Mouse (Mus musculus) embryonic facial prominence, embryonic 10.5 days (tissue): ENCODE measurements around the gene Ntf5. TPM values are rescaled to one million over a fixed set of nuclear protein-coding genes. Genes with fewer than 3 reads are reported as not detected.

Source experiments
- DNase-seq: peaks from one replicate; pipeline ENCODE4 v3.0.0-alpha.2; 2017; ENCODE audit warnings: low spot score
- H3K27ac ChIP-seq: fragments of 300-500 bp; sonication (generic); replicated peaks from 2 replicates; pipeline ENCODE4 v1.5.1; 2016; ENCODE audit warnings: mild to moderate bottlenecking
- H3K27me3 ChIP-seq: fragments of 300-500 bp; sonication (generic); replicated peaks from 2 replicates; pipeline ENCODE4 v1.6.1; 2016; ENCODE audit warnings: low read depth, mild to moderate bottlenecking; ENCODE audit not compliant: poor library complexity, severe bottlenecking
- H3K36me3 ChIP-seq: fragments of 300-500 bp; sonication (generic); replicated peaks from 2 replicates; pipeline ENCODE4 v1.6.1; 2016; ENCODE audit warnings: mild to moderate bottlenecking, moderate library complexity
- H3K4me1 ChIP-seq: fragments of 300-500 bp; sonication (generic); 2 replicates; pipeline ENCODE4 v1.6.1; 2016
- H3K4me3 ChIP-seq: fragments of 300-500 bp; sonication (generic); 2 replicates; pipeline ENCODE4 v1.5.1; 2016; ENCODE audit warnings: mild to moderate bottlenecking, moderate library complexity
- H3K9me3 ChIP-seq: fragments of 300-500 bp; sonication (generic); 2 replicates; pipeline ENCODE4 v1.6.1; 2016; ENCODE audit warnings: mild to moderate bottlenecking
- WGBS: fragments of 180-500 bp; shearing (Covaris S2); methylation state at CpG from one replicate; pipeline ENCODE4 v1.1.7; 2016; 5-methylcytosine and 5-hydroxymethylcytosine counted together
- polyA plus RNA-seq: library from polyadenylated mRNA; unstranded; fragments of >200 nt; fragmentation: Nextera tagmentation; extraction: Ambion mirVana; gene quantifications from 2 replicates; pipeline ENCODE4 v1.2.1, GENCODE M21; 2016

The Ntf5 gene
- polyA plus RNA-seq, result 2.8 TPM in 2 replicates

DNA sequence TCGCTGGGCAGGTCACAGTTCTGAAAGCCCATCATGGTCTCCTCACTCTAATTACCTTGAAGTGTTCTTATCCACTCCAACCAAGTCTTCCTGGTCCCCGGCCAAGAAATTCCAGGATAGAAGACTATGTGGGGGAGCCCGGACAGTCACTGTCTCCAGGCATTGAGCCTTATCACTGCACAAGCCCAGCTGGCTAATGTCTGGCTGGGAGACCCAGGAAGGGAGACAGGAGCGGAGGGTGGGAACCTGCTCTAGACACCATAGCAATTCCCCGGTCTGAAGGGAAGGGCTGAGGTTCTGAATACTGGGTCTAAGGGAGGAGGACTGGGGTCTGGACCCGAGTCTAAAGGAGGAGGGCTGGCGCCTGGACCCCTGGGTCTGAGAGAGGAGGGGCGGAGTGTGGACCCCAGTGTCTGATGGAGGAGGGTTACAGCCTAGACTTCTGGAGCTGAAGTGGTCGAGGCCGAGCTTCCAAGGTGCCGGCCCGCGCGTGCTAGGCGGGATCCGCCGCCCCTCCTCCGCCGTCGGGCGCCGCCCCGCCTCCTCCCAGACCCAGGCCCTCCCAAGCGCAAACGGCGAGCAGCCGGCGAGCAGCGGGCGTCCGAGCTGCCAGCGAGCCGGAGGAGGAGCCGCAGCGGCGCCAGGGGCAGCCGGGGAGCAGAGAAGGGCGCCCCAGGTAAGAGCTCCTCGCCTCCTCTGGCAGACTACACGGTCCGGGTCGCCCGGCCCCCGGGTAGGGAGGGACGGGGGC is at the start of gene Ntf5:
Ntf5 (plus strand) TSS at position 583 of the 751 bp plus-strand sequence.
- Histone ChIP-seq H3K4me3 (peak within 1 kb of the TSS; percentile 70), H3K4me1 (peaks cover 38% of the 10 kb centered on the region), H3K27me3 (peaks cover 100% of the 10 kb centered on the region), H3K36me3 (no peaks in the 10 kb centered on the region), H3K9me3 (no peaks in the 10 kb centered on the region), H3K27ac (peak within 1 kb of the TSS; percentile 77)
- WGBS, result 4% methylated on average over 45 of the region's 45 CpGs
- peak; percentile 77 for DNase-seq

DNA sequence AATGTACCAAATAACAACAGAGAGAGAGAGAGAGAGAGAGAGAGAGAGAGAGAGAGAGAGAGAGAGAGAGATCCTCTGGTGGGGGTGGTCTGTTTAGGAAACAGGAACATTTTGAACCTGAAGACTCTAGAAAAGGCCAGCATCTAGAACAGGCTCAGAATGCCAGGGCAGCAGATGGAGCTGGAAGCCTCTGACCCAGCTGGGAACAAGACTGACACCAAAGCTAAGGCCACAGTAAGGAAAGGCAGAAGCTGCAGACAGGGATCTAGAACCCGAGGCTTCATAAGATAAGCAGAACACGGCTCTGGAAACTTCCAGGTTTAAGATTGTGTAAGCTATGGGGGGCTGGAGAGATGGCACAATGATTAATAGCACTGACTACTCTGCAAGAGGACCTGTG is 49.5 kb upstream of the Ntf5 start:
- WGBS, result 84% methylated on average over 2 of the region's 2 CpGs
- H3K36me3 ChIP-seq, result no peaks in the 10 kb centered on the region
- H3K27ac ChIP-seq, result no peak overlapping the region
- H3K4me1 ChIP-seq, result peaks cover 41% of the 10 kb centered on the region
- H3K9me3 ChIP-seq, result no peaks in the 10 kb centered on the region
- H3K27me3 ChIP-seq, result peaks cover 86% of the 10 kb centered on the region
- DNase-seq, result no peak
- no peak overlapping the region for H3K4me3 ChIP-seq

DNA sequence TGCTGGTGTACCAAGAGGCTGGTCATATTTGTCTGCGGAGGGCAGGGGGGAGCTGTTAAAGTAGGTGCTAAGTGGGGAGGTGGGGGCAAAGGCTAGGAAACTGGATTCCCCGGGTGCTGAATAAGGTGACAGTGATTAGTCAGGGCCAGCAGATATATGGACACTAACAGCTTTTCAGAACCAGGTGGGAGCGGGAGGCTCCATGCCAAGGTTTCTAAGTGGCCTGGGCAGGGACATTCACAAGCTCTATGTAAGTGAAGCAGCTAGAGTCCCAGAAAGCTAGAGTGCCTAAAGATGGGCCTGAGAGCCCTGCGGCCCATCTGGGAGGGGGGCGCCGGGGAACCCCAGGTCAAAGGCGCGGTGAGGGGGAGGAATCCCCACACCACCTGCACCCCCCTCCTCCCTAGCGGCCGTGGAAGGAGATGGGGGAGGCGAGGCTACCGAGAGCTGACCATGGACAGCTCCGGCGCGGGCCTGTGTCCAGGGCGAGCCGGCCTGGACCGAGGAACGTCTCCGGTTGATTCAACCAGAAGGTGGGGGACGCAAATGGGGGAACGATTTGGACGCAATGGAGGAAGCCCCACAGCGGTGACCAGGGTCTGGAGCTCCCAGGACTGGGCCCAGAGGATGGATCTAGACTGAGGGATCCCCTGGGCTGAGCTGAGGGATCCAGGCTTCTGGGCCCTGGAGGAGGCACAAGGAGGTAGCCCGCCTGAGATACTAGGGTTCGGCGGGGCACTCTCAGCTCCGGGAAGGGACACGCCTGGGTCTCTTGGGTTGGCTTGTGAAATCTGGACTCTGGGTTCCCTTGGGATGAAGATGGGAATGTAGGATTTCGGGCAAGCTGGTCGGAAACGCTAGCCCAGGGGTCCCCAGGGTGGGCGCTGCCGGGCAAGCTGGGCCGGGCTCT is 47.5 kb upstream of the Ntf5 start:
- H3K4me3 ChIP-seq, result peak overlapping the region; percentile 70

DNA sequence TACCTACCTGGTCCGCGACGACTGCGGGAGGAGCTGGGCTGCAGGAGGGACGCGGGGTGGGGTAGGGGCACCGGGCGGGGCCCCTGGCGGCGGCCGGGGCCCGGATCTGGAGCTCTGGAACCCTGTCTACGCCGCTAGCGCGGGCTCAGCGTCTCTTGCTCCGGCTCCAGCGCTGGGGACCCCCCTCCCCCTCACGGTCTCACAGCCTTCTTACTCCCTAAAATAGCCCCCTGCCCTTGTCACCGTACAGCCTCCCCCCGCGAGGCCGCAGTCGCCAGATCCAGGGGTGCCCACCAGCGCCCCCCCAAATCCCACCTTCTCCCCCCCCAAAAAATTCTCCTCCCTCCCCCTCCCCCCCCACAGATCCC is 46.9 kb upstream of the Ntf5 start, which contains the start of gene Ppfia3:
Ppfia3 (minus strand) TSS at position 368 of the 368 bp plus-strand sequence.
- under 1% methylated on average over 26 of the region's 26 CpGs for WGBS
- H3K27ac ChIP-seq, result peak within 1 kb of the TSS; percentile 81
- no peak for DNase-seq
- H3K4me3 ChIP-seq, result peak within 1 kb of the TSS; percentile 70
- peaks cover 83% of the 10 kb centered on the region for H3K27me3 ChIP-seq
- H3K36me3 ChIP-seq, result peaks cover 3% of the 10 kb centered on the region
- no peaks in the 10 kb centered on the region for H3K9me3 ChIP-seq
- peaks cover 58% of the 10 kb centered on the region for H3K4me1 ChIP-seq

More for the DNA sequence above, 47.5 kb upstream of the Ntf5 start:
- no peaks in the 10 kb centered on the region for H3K36me3 ChIP-seq
- 3% methylated on average over 35 of the region's 35 CpGs for WGBS
- H3K27me3 ChIP-seq, result peaks cover 89% of the 10 kb centered on the region
- DNase-seq, result peak; percentile 72
- peaks cover 56% of the 10 kb centered on the region for H3K4me1 ChIP-seq
- peak overlapping the region; percentile 81 for H3K27ac ChIP-seq
- no peaks in the 10 kb centered on the region for H3K9me3 ChIP-seq

DNA sequence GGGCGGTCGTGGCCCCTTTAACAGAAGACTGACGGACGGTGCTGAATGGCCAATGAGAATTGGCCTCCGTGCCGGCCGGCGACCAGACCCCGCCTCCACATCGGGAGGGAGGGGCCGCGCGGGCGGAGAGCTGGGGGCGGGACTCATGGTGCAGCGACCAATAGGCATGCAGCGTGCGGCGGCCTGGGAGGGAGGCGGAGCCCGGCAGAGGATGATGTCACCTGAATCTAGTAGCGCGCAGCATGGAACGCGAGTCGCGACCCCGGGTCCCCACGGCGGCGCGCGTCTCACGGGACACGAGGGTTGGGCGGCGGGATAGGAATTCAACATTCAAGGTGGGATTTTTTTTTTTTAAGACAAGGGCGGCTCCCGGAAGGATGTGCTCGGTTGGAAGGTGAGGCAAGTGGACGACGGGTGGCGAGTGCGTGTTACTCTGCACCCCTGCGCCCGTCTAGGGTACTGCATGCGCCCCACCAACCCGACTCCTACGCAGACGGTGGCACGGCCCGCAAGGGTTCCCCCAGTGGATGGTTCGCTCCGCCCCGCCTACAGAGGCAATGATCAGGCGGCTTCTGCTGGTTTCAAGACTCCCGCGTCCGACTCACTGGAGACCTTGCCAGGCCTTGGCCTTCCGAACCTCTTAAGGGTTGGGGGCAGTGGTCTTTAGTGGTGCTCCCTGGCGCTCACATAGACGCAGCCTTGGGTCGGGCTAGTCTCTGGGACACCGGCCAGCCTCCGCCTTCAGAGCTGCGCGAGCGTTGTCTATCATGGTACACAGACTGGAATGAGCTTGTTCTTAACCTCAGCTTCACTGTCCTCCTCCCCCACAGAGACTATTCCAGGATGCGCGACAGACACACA is 46.2 kb upstream of the Ntf5 start:
- DNase-seq, result peak; percentile 99
- peaks cover 9% of the 10 kb centered on the region for H3K36me3 ChIP-seq
- peaks cover 77% of the 10 kb centered on the region for H3K27me3 ChIP-seq
- H3K4me1 ChIP-seq, result peaks cover 53% of the 10 kb centered on the region
- WGBS, result under 1% methylated on average over 70 of the region's 70 CpGs
- peak overlapping the region; percentile 70 for H3K4me3 ChIP-seq
- H3K9me3 ChIP-seq, result no peaks in the 10 kb centered on the region
- peak overlapping the region; percentile 81 for H3K27ac ChIP-seq

DNA sequence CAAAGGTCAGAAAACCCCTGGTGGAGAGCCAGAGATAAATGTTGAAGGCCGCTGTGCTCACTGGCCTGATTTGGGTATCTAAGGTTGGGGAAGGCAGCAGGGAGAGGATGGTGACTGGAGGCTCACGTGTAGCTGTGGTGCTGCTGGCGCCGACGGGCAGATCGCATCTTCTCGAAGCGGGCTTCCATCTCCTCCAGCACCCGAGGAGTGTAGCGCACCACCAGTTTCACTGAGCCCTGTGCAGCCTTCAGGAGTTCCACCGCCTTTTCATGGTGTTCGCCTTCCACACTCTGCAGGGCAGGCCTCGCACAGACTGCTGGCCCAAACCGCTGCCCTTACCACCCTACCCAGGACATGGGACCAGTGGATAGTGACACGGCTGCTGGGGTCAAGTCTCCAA is 45.3 kb upstream of the Ntf5 start:
- DNase-seq, result no peak
- Histone ChIP-seq H3K27ac (no peak overlapping the region), H3K4me3 (peak overlapping the region; percentile 70), H3K4me1 (peaks cover 46% of the 10 kb centered on the region), H3K27me3 (peaks cover 67% of the 10 kb centered on the region), H3K36me3 (peaks cover 19% of the 10 kb centered on the region), H3K9me3 (no peaks in the 10 kb centered on the region)
- 77% methylated on average over 15 of the region's 15 CpGs for WGBS

DNA sequence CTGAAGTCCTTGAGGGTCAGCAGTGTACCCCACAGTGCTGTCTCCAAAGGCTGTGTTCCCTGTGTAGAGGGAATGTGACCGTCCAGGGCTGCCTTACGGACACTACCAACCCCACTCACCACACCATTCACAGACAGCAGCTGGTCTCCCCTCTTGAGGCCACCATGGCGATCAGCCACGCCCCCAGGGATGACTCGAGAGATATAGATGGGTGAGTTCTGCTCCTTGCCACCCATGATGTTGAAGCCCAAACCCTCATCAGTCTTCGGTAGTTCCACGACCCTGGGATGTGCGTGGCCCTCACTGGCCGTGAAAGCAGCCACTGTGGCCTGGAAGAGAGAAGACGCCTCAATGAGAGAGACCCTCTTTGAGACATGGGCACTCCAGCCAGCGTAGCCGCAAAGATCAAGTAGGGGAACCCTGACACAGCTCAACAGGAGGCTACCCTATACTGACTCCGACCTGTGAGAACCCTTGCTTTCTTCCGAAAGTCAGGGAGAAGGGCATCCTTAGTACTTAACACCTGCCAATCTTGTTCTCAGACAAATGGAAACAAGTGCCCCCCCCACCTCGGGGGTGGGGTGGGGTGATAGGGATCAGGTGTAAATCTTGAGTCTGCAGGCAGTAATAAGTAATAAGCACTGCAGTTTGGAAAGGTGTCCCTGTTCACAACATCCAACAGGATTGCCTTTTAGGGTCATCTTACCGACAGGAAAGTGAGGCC is 44.3 kb upstream of the Ntf5 start:
- peaks cover 46% of the 10 kb centered on the region for H3K4me1 ChIP-seq
- H3K27me3 ChIP-seq, result peaks cover 57% of the 10 kb centered on the region

DNA sequence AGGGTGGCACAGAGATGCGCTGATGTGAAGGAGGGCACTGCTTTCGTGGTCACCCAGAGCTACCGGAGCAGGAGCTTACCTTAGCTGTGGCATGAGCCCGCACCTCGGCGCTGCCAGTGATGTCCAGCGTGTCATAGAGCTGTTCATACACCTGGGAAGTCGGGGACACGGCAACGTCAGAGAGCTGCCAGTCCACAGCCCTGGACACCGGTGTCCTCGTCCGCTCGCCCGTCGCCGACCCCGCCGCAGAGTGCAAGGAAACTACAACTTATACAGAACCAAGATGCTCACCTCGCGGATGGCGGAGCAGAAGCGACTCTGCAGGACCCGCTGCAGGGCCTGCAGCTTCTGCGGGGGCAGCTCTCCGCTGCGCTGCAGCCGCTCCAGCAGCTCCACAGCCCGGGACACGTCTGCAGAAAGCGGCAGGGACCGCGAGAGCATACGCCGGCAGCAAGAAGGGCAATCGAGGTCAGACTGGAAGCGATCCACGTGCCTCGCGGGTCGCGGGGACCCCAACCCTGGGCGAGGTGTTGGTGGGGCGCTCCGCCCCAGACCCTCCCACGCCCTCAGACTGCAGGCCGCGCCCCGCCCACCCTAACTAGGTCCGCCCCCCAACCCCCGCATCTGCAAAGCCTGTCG is 43.5 kb upstream of the Ntf5 start:
- DNase-seq, result peak; percentile 37
- H3K27ac ChIP-seq, result peak overlapping the region; percentile 27; the same call in 1 of the 2 replicates

More for the DNA sequence above, 44.3 kb upstream of the Ntf5 start:
- Histone ChIP-seq H3K36me3 (peaks cover 29% of the 10 kb centered on the region), H3K27ac (no peak overlapping the region), H3K9me3 (no peaks in the 10 kb centered on the region), H3K4me3 (peak overlapping the region; percentile 63)
- 73% methylated on average over 16 of the region's 16 CpGs for WGBS
- no peak for DNase-seq

DNA sequence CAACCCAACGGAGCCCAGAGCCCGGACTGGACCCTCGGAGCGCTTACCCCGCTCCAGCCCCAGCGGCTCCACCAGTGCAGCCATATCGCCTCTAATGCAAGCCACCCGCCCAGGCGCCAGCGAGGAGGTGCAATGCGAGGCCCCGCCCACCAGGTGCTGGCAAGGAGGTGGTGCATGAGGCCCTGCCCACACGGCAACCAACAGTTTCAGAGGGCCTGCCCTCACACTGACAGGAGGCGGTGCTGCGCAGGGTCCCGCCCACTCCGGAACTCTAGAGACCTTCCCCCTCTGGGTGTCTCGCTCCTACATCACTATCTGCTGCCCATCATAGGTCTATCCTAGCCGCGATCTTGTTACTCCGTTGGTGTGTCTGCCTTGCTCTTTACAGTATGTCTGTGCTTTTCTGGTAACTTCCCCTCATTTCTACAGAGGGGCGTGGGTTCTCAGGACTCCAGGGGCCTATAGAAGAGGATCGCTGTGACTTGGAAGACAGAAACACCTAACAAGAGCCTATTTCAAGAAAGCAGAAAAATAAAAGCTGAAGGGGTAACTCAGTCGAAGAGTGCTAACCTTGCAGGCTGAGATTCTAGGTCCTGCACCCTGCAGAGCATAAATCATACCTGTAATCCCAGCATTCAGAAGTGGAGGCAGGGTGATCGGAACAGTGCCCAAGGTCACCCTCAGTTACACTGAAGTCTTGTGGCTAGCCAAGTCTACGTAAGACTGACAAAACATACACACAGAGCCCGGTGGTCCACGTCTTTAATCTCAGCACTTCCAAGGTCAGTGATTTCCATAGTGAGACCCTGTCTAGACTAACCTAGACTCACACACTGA is 42.8 kb upstream of the Ntf5 start, which contains the start of gene Lin7b:
Lin7b (minus strand) TSS at position 109 of the 837 bp plus-strand sequence.
- Histone ChIP-seq H3K9me3 (no peaks in the 10 kb centered on the region), H3K4me3 (peak within 1 kb of the TSS; percentile 63), H3K4me1 (peaks cover 43% of the 10 kb centered on the region), H3K36me3 (peaks cover 43% of the 10 kb centered on the region), H3K27me3 (peaks cover 42% of the 10 kb centered on the region), H3K27ac (peak within 1 kb of the TSS; percentile 27; the same call in 1 of the 2 replicates)
- 10% methylated on average over 28 of the region's 28 CpGs for WGBS
- peak; percentile 93 for DNase-seq

More for the DNA sequence above, 43.5 kb upstream of the Ntf5 start:
- H3K4me1 ChIP-seq, result peaks cover 46% of the 10 kb centered on the region
- no peaks in the 10 kb centered on the region for H3K9me3 ChIP-seq
- WGBS, result 9% methylated on average over 52 of the region's 52 CpGs
- peaks cover 36% of the 10 kb centered on the region for H3K36me3 ChIP-seq
- H3K27me3 ChIP-seq, result peaks cover 50% of the 10 kb centered on the region
- H3K4me3 ChIP-seq, result peak overlapping the region; percentile 63

DNA sequence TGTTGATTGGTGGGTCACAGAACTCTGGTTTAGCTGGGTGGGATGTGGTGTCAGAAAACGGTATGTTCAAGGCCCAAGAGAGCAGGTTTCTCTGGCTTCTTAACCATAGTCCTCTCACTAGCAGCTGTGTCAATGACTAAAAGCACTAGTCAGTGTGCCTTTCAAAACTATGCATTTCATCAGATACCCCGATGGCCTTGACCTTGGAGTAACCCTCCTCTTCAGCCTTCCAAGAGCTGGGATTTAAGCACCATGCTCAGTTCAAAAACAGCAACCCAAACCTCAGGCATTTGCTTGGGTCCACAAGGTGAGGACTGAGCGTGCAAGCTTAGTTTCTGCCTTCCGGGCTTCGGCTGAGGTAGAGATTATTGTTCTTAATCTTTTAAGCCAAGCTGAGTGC is 41.1 kb upstream of the Ntf5 start:
- Histone ChIP-seq H3K27ac (no peak overlapping the region), H3K9me3 (no peaks in the 10 kb centered on the region), H3K36me3 (peaks cover 59% of the 10 kb centered on the region), H3K4me1 (peaks cover 31% of the 10 kb centered on the region), H3K27me3 (peaks cover 31% of the 10 kb centered on the region), H3K4me3 (no peak overlapping the region)
- DNase-seq, result no peak
- 85% methylated on average over 5 of the region's 5 CpGs for WGBS
